Mouse (Mus musculus) liver, embryonic 13.5 days (tissue): Measurements from ENCODE around the gene H2-T24. TPM values are rescaled to one million over a fixed set of nuclear protein-coding genes. Genes with fewer than 3 reads are reported as not detected.
A peak's percentile ranks its signal among the peaks of the same experiment; 100 is the strongest.
"Not testable (repeated sequence)": the region's sequence is repeated elsewhere in the genome, so short reads cannot be mapped to it uniquely, and the experiment has no call there.

ENCODE experiments used
- ATAC-seq: fragments of 200-750 bp; cut with Nextera tagmentation; 2 replicates; pipeline ENCODE4 v1.8.0; 2017; ENCODE audit warnings: low read depth, mild to moderate bottlenecking, moderate number of reproducible peaks, moderate library complexity
- DNase-seq: peaks from one replicate; pipeline ENCODE4 v3.0.0; 2022
- H3K27ac ChIP-seq: fragments of 300-500 bp; sonication (generic); 2 replicates; pipeline ENCODE4 v1.5.1; 2015; ENCODE audit warnings: moderate library complexity, mild to moderate bottlenecking, inconsistent platforms
- H3K27me3 ChIP-seq: fragments of 300-500 bp; sonication (generic); 2 replicates; pipeline ENCODE4 v1.6.1; 2015; ENCODE audit warnings: mild to moderate bottlenecking, inconsistent platforms
- H3K36me3 ChIP-seq: fragments of 300-500 bp; sonication (generic); 2 replicates; pipeline ENCODE4 v1.6.1; 2015; ENCODE audit warnings: mild to moderate bottlenecking, inconsistent platforms
- H3K4me1 ChIP-seq: fragments of 300-500 bp; sonication (generic); replicated peaks from 2 replicates; pipeline ENCODE4 v1.6.1; 2015; ENCODE audit warnings: inconsistent platforms
- H3K4me2 ChIP-seq: fragments of 300-500 bp; sonication (generic); 2 replicates; pipeline ENCODE4 v1.6.1; 2015; ENCODE audit warnings: inconsistent platforms, mild to moderate bottlenecking, moderate library complexity
- H3K4me3 ChIP-seq: fragments of 300-500 bp; sonication (generic); replicated peaks from 2 replicates; pipeline ENCODE4 v1.5.1; 2015; ENCODE audit warnings: mild to moderate bottlenecking, inconsistent platforms
- H3K9ac ChIP-seq: fragments of 300-500 bp; sonication (generic); 2 replicates; pipeline ENCODE4 v1.6.1; 2015; ENCODE audit warnings: mild to moderate bottlenecking, inconsistent platforms
- H3K9me3 ChIP-seq: fragments of 300-500 bp; sonication (generic); replicated peaks from 2 replicates; pipeline ENCODE4 v1.6.1; 2016; ENCODE audit warnings: inconsistent platforms
- WGBS: fragments of 180-500 bp; shearing (Covaris S2); methylation state at CpG from one replicate; pipeline ENCODE4 v1.1.7; 2015; ENCODE audit not compliant: insufficient replicate concordance; 5-methylcytosine and 5-hydroxymethylcytosine counted together
- polyA plus RNA-seq: library from polyadenylated mRNA; unstranded; fragments of >200 nt; fragmentation: Nextera tagmentation; extraction: Ambion mirVana; gene quantifications from 2 replicates; pipeline ENCODE4 v1.2.1, GENCODE M21; 2015

The H2-T24 gene
- polyA plus RNA-seq, 1 experiment from 2014 or later, result 5.2 TPM

- H3K4me1 ChIP-seq, result peaks cover 78% of the 10 kb centered on the region
- H3K4me3 ChIP-seq, result no peak overlapping the region
- H3K36me3 ChIP-seq, result peaks cover 16% of the 10 kb centered on the region
- H3K27me3 ChIP-seq, result no peaks in the 10 kb centered on the region
- H3K9ac ChIP-seq, result no peak overlapping the region
- H3K4me2 ChIP-seq, result no peak overlapping the region
- H3K9me3 ChIP-seq, result no peaks in the 10 kb centered on the region
- ATAC-seq (no peak), DNase-seq (no peak)
- no peak overlapping the region; the same call in 1 of the 2 replicates for H3K27ac ChIP-seq
- 81% methylated on average over 9 of the region's 9 CpGs for WGBS
Observed at GRCm38 (mm10) chr17:36022098-36022497, 1.7 kb upstream of the H2-T24 start.

- Histone ChIP-seq H3K9ac (peak overlapping the region; percentile 73), H3K4me1 (peaks cover 82% of the 10 kb centered on the region), H3K27me3 (no peaks in the 10 kb centered on the region), H3K9me3 (no peaks in the 10 kb centered on the region), H3K27ac (peak overlapping the region; percentile 93), H3K4me3 (peak overlapping the region; percentile 62), H3K36me3 (peaks cover 24% of the 10 kb centered on the region), H3K4me2 (peak overlapping the region; percentile 66)
- ATAC-seq (no peak), DNase-seq (no peak)
- 74% methylated on average over 1 of the region's 1 CpGs for WGBS
Observed at GRCm38 (mm10) chr17:36021309-36021708, 949 bp upstream of the H2-T24 start.

GRCm38 (mm10) chr17:36019519-36019918 lies 841 bp downstream of the H2-T24 start:
- H3K27me3 ChIP-seq, result no peaks in the 10 kb centered on the region
- peak overlapping the region; percentile 66 for H3K4me2 ChIP-seq
- ATAC-seq (no peak), DNase-seq (no peak)
- H3K4me3 ChIP-seq, result peak overlapping the region; percentile 62
- peaks cover 42% of the 10 kb centered on the region for H3K36me3 ChIP-seq
- peaks cover 83% of the 10 kb centered on the region for H3K4me1 ChIP-seq
- no peaks in the 10 kb centered on the region for H3K9me3 ChIP-seq
- 51% methylated on average over 3 of the region's 3 CpGs for WGBS
- peak overlapping the region; percentile 73 for H3K9ac ChIP-seq
- H3K27ac ChIP-seq, result peak overlapping the region; percentile 93

DNA sequence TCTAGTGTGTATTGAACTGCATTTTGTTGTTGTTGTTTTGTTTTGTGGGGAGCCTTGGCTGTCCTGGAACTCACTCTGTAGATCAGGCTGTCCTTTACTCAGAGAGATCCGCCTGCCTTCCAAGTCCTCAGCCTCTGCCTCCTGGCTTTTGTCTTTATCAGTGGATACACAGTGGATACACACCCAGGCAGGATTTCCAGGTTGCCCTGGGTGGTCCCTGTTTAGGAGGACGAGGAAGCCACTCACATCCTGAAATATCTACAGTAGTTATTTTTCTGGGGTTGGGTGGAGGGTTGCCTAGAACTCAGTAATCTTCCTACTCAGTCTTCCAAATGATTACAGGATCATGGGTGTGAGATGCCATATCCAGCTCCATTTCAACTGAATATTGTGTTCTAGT lies 1.4 kb downstream of the H2-T24 start:
- no peak for DNase-seq
- ATAC-seq, result no peak
- Histone ChIP-seq H3K4me1 (peaks cover 78% of the 10 kb centered on the region), H3K4me2 (peak overlapping the region; percentile 66), H3K9ac (peak overlapping the region; percentile 73), H3K27me3 (no peaks in the 10 kb centered on the region), H3K4me3 (peak overlapping the region; percentile 62), H3K9me3 (no peaks in the 10 kb centered on the region), H3K27ac (peak overlapping the region; percentile 93), H3K36me3 (peaks cover 47% of the 10 kb centered on the region)
- 30% methylated on average over 2 of the region's 2 CpGs for WGBS

- no peak overlapping the region for H3K27ac ChIP-seq
- no peaks in the 10 kb centered on the region for H3K27me3 ChIP-seq
- no peak overlapping the region for H3K9ac ChIP-seq
- 80% methylated on average over 5 of the region's 5 CpGs for whole genome bisulfite sequencing
- H3K36me3 ChIP-seq, result peaks cover 48% of the 10 kb centered on the region
- no peak for ATAC-seq
- H3K4me3 ChIP-seq, result no peak overlapping the region
- peaks cover 59% of the 10 kb centered on the region for H3K4me1 ChIP-seq
- no peaks in the 10 kb centered on the region for H3K9me3 ChIP-seq
- H3K4me2 ChIP-seq, result peak overlapping the region; percentile 66
- no peak for DNase-seq
Observed at GRCm38 (mm10) chr17:36017046-36017445, 3.3 kb downstream of the H2-T24 start.

GRCm38 (mm10) chr17:36014977-36015376 lies 5.4 kb downstream of the H2-T24 start:
- H3K9me3 ChIP-seq, result no peaks in the 10 kb centered on the region
- no peak overlapping the region for H3K4me3 ChIP-seq
- H3K9ac ChIP-seq, result no peak overlapping the region
- ATAC-seq, result no peak
- peaks cover 42% of the 10 kb centered on the region for H3K36me3 ChIP-seq
- H3K4me1 ChIP-seq, result peaks cover 40% of the 10 kb centered on the region
- H3K4me2 ChIP-seq, result no peak overlapping the region
- WGBS, result 86% methylated on average over 5 of the region's 5 CpGs
- H3K27me3 ChIP-seq, result no peaks in the 10 kb centered on the region
- no peak for DNase-seq
- H3K27ac ChIP-seq, result no peak overlapping the region

GRCm38 (mm10) chr17:36004409-36004808 lies 16.0 kb downstream of the H2-T24 start:
- ATAC-seq, H3K27me3 ChIP-seq: not testable (repeated sequence)
- 87% methylated on average over 7 of the region's 7 CpGs for WGBS

DNA sequence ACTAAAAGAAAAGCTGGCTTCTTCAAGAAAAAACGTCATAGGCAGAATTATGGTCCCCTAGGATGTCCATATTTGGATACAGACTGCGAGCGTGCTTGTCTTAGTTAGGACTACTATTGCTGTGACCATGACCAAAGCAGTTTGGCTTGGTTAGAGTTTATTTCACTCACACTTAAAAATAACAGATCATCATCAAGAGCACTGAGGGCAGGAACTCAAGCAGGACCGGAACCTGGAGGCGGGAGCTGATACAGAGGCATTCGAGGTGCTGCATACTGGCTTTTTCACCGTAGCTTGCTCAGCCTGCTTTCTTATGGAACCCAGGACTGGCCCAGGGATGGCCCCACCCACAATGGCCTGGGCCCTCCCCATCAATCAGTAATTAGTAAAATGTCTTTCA lies 17.0 kb downstream of the H2-T24 start:
- peaks cover 52% of the 10 kb centered on the region for H3K4me1 ChIP-seq
- H3K27me3 ChIP-seq, result no peaks in the 10 kb centered on the region
- DNase-seq, result no peak
- H3K4me2 ChIP-seq, result no peak overlapping the region
- peaks cover 60% of the 10 kb centered on the region for H3K36me3 ChIP-seq
- H3K27ac ChIP-seq, result no peak overlapping the region
- WGBS, result 82% methylated on average over 7 of the region's 7 CpGs
- peaks cover 27% of the 10 kb centered on the region for H3K9me3 ChIP-seq
- no peak overlapping the region for H3K4me3 ChIP-seq
- ATAC-seq, result no peak
- H3K9ac ChIP-seq, result no peak overlapping the region

More at GRCm38 (mm10) chr17:36004409-36004808, 16.0 kb downstream of the H2-T24 start:
- H3K9ac ChIP-seq, H3K27ac ChIP-seq, DNase-seq, H3K4me3 ChIP-seq, H3K4me2 ChIP-seq: not testable (repeated sequence)
- Histone ChIP-seq H3K4me1 (peaks cover 41% of the 10 kb centered on the region), H3K36me3 (peaks cover 58% of the 10 kb centered on the region), H3K9me3 (peaks cover 27% of the 10 kb centered on the region)

DNA sequence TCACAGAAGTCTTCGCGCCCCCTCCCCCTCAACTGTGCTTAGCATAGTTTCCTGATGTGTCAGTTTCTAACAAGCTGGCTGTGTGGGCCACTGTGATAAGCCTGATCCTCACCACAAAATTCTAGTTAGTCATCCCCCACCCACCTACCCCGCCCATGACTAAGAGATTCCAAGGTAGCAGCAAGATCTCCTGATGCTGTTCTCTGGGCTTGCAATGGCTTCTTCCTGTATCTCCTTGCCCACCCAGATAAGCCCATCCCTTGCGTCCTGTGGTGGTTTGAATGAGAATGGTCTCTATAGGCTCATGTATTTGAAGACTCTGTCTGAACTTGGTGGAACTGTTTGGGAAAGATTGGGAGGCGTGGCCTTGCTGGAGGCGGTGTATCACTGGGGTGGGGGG lies 18.4 kb downstream of the H2-T24 start:
- Histone ChIP-seq H3K4me2 (peak overlapping the region; percentile 58), H3K4me1 (peaks cover 65% of the 10 kb centered on the region)
- ATAC-seq, result peak; percentile 86

GRCm38 (mm10) chr17:36001121-36001897 lies 19.1 kb downstream of the H2-T24 start:
- peaks cover 53% of the 10 kb centered on the region for H3K36me3 ChIP-seq
- H3K4me3 ChIP-seq, result 0 out of 2 replicates have a peak overlapping the region, but pooled peaks have one; percentile 10
- no peak for DNase-seq
- peak overlapping the region; percentile 58 for H3K4me2 ChIP-seq
- peaks cover 71% of the 10 kb centered on the region for H3K4me1 ChIP-seq
- peak overlapping the region; percentile 47; the same call in 1 of the 2 replicates for H3K9ac ChIP-seq
- ATAC-seq, result peak; percentile 53
- H3K27ac ChIP-seq, result peak overlapping the region; percentile 92
- H3K9me3 ChIP-seq, result peaks cover 22% of the 10 kb centered on the region
- 81% methylated on average over 12 of the region's 12 CpGs for WGBS
- no peaks in the 10 kb centered on the region for H3K27me3 ChIP-seq

More for the DNA sequence above, 18.4 kb downstream of the H2-T24 start:
- peak; percentile 83 for DNase-seq
- H3K9ac ChIP-seq, result no peak overlapping the region
- no peaks in the 10 kb centered on the region for H3K27me3 ChIP-seq
- WGBS, result 52% methylated on average over 6 of the region's 6 CpGs
- H3K36me3 ChIP-seq, result peaks cover 59% of the 10 kb centered on the region
- H3K4me3 ChIP-seq, result peak overlapping the region; percentile 12; the same call in 1 of the 2 replicates
- H3K9me3 ChIP-seq, result peaks cover 27% of the 10 kb centered on the region
- peak overlapping the region; percentile 92 for H3K27ac ChIP-seq

DNA sequence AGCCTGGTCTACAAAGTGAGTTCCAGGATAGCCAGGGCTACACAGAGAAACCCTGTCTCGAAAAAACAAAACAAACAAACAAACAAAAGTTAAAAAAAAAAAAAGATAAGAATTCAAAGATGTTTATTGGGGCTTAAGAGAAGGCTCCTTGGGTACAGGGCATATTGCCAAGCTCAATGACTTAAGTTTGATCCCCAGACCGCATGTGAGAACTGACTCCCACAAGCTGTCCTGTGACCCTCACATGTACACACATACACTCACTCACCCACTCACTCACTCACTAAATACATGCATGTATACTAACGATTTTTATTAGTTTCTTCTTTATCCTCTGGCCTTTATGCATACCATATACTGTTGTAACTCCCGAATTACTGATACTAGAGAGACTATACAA lies 20.0 kb downstream of the H2-T24 start:
- H3K27me3 ChIP-seq, result no peaks in the 10 kb centered on the region
- DNase-seq (no peak), ATAC-seq (no peak)
- H3K4me2 ChIP-seq, result peak overlapping the region; percentile 58
- peaks cover 43% of the 10 kb centered on the region for H3K36me3 ChIP-seq
- WGBS, result 81% methylated on average over 4 of the region's 4 CpGs
- peak overlapping the region; percentile 92 for H3K27ac ChIP-seq
- H3K4me3 ChIP-seq, result no peak overlapping the region
- H3K9ac ChIP-seq, result peak overlapping the region; percentile 47; the same call in 1 of the 2 replicates
- peaks cover 80% of the 10 kb centered on the region for H3K4me1 ChIP-seq
- peaks cover 16% of the 10 kb centered on the region for H3K9me3 ChIP-seq
